Mouse (Mus musculus) hindbrain, postnatal 0 days (tissue): ENCODE results near the gene Calhm2. TPM values are rescaled to one million over a fixed set of nuclear protein-coding genes. Genes with fewer than 3 reads are reported as not detected.
"Not testable (repeated sequence)": the region's sequence is repeated elsewhere in the genome, so short reads cannot be mapped to it uniquely, and the experiment has no call there.

ENCODE experiments used
- ATAC-seq: fragments of 200-750 bp; cut with Nextera tagmentation; 2 replicates; pipeline ENCODE4 v1.8.0; 2017; ENCODE audit warnings: mild to moderate bottlenecking, moderate TSS enrichment, moderate library complexity
- DNase-seq: peaks from one replicate; pipeline ENCODE4 v3.0.0-alpha.2; 2015; ENCODE audit warnings: low spot score
- H3K27ac ChIP-seq: fragments of 300-500 bp; sonication (generic); 2 replicates; pipeline ENCODE4 v1.5.1; 2014; ENCODE audit warnings: mild to moderate bottlenecking
- H3K27me3 ChIP-seq: fragments of 300-500 bp; sonication (generic); 2 replicates; pipeline ENCODE4 v1.6.1; 2014; ENCODE audit warnings: low read length, mixed read lengths; ENCODE audit not compliant: insufficient read depth
- H3K36me3 ChIP-seq: fragments of 300-500 bp; sonication (generic); 2 replicates; pipeline ENCODE4 v1.6.1; 2014; ENCODE audit warnings: low read length, mixed read lengths; ENCODE audit not compliant: insufficient read depth
- H3K4me1 ChIP-seq: fragments of 300-500 bp; sonication (generic); 2 replicates; pipeline ENCODE4 v1.6.1; 2014; ENCODE audit warnings: antibody characterized with exemption, low read length, mixed read lengths; ENCODE audit not compliant: insufficient read depth
- H3K4me2 ChIP-seq: fragments of 300-500 bp; sonication (generic); 2 replicates; pipeline ENCODE4 v1.6.1; 2014; ENCODE audit warnings: low read depth, mild to moderate bottlenecking, low read length, moderate library complexity, mixed read lengths
- H3K4me3 ChIP-seq: fragments of 300-500 bp; sonication (generic); 2 replicates; pipeline ENCODE4 v1.5.1; 2014; ENCODE audit warnings: low read length
- H3K9ac ChIP-seq: fragments of 300-500 bp; sonication (generic); replicated peaks from 2 replicates; pipeline ENCODE4 v1.6.1; 2014; ENCODE audit warnings: mild to moderate bottlenecking, low read length, moderate library complexity, mixed read lengths
- H3K9me3 ChIP-seq: fragments of 300-500 bp; sonication (generic); 2 replicates; pipeline ENCODE4 v1.6.1; 2016; ENCODE audit warnings: low read length, mixed read lengths
- CTCF ChIP-seq: IDR thresholded peaks from 2 replicates; pipeline ENCODE4 v1.5.1; 2016; ENCODE audit warnings: antibody characterized with exemption, control low read depth, low read depth
- WGBS: fragments of 180-500 bp; shearing (Covaris S2); extraction: QIAGEN DNeasy Blood & Tissue Kit; methylation state at CpG from one replicate; pipeline ENCODE4 v1.1.7; 2014; 5-methylcytosine and 5-hydroxymethylcytosine counted together
- polyA plus RNA-seq: library from polyadenylated mRNA; unstranded; fragments of >200 nt; fragmentation: Nextera tagmentation; extraction: Ambion mirVana; gene quantifications from 2 replicates; pipeline ENCODE4 v1.2.1, GENCODE M21; 2015
- total RNA-seq: library from RNA; depleted of rRNA; stranded (reverse); fragments of >200 nt; gene quantifications from 2 replicates; pipeline ENCODE4 v1.2.3, GENCODE M21; 2014

Gene Calhm2
- total and polyA plus RNA-seq, 2 experiments from 2014 or later = 0.85 to 3.1 TPM

DNA sequence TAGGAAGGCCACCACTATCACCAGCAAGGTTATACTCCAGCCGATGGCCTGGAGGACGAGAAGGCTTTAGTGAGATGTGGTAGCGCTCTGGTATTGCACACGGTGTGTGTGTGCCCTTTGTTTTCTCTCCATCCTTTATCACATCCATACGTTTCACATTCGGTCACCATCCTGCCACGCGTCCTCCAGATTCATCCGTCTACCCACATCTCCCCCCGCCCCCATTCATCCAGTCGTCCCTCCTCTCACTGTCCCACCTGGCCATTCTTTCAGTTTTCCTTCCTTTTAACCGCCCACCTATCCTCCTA is 13.9 kb upstream of the Calhm2 start:
- peak overlapping the region; percentile 10; the same call in 1 of the 2 replicates for H3K4me3 ChIP-seq
- H3K36me3 ChIP-seq = no peaks in the 10 kb centered on the region
- H3K9me3 ChIP-seq = no peaks in the 10 kb centered on the region
- DNase-seq (no peak), ATAC-seq (peak; percentile 62)
- WGBS = 66% methylated on average over 12 of the region's 12 CpGs
- H3K9ac ChIP-seq = peak overlapping the region; percentile 44; the same call in 1 of the 2 replicates
- 0 out of 2 replicates have a peak, but pooled peaks cover 4% of the 10 kb centered on the region for H3K4me1 ChIP-seq
- H3K27me3 ChIP-seq = no peaks in the 10 kb centered on the region
- H3K27ac ChIP-seq = peak overlapping the region; percentile 2; the same call in 1 of the 2 replicates
- H3K4me2 ChIP-seq = peak overlapping the region; percentile 57
- no peak; the same call in 1 of the 2 replicates for TF ChIP-seq CTCF

- H3K4me2 ChIP-seq = peak overlapping the region; percentile 57
- no peaks in the 10 kb centered on the region for H3K36me3 ChIP-seq
- ATAC-seq (peak; percentile 77), DNase-seq (peak; percentile 68)
- no peak for TF ChIP-seq CTCF
- 0 out of 2 replicates have a peak, but pooled peaks cover 4% of the 10 kb centered on the region for H3K4me1 ChIP-seq
- no peaks in the 10 kb centered on the region for H3K27me3 ChIP-seq
- H3K9me3 ChIP-seq = no peaks in the 10 kb centered on the region
- WGBS = 20% methylated on average over 32 of the region's 32 CpGs
- H3K4me3 ChIP-seq = peak overlapping the region; percentile 10
- peak overlapping the region; percentile 44 for H3K9ac ChIP-seq
- peak overlapping the region; percentile 2; the same call in 1 of the 2 replicates for H3K27ac ChIP-seq
Measured at GRCm38 (mm10) chr19:47151332-47152061, 13.4 kb upstream of the Calhm2 start.

DNA sequence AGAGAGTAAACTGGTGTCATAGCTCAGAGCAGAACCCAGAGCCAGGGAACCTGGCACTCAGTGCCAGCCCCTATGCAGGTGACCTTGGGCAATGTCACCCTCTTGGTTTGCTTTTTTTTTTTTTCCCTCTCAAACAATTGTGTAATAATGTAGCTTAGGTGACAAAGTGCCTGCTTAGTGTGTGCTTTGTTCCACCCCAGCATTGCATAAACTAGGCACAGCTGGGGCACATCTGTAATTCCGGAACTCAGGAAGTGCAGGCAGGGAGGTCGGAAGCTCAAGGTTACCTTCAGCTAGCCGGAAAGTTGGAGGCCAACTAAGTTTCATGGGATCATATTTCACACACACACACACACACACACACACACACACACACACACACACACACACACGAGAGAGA is 11.8 kb upstream of the Calhm2 start:
- ATAC-seq = no peak
- H3K27ac ChIP-seq = no peak overlapping the region
- TF ChIP-seq CTCF = no peak
- no peak for DNase-seq
- WGBS = 66% methylated on average over 4 of the region's 4 CpGs
- H3K27me3 ChIP-seq = no peaks in the 10 kb centered on the region
- H3K36me3 ChIP-seq = no peaks in the 10 kb centered on the region
- H3K4me3 ChIP-seq = no peak overlapping the region
- H3K4me2 ChIP-seq = no peak overlapping the region
- H3K9ac ChIP-seq = no peak overlapping the region
- no peaks in the 10 kb centered on the region for H3K9me3 ChIP-seq
- 0 out of 2 replicates have a peak, but pooled peaks cover 4% of the 10 kb centered on the region for H3K4me1 ChIP-seq

DNA sequence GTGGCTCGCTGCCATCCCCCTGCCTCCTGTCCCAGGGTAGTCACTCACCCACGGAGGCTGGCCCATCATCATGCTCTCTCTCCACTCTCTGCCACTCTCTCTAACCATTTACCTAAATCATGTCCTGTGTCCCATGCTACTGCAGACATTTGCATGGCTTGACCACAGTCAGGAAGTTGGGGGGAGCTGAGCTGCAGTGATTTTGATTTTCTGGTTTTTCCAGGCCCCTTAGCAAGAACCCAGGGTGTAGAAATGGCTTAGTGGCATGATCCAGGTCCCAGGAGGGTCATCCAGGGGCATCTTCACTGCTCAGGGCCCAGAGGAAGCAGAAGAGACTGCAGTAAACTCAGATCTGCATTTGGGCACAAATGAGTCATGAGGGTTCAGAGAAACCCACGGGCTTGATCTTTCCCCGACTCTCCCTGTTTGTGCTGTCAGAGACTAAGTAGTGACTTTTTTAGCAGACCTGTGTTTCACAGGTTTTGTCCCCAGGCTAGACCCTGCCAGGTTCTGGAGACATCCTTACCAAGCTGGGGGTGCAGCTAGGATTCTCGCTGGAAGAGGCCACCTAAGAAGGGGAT is 10.3 kb upstream of the Calhm2 start:
- no peak for ATAC-seq
- TF ChIP-seq CTCF = no peak
- no peaks in the 10 kb centered on the region for H3K27me3 ChIP-seq
- no peak overlapping the region for H3K9ac ChIP-seq
- no peak overlapping the region for H3K4me3 ChIP-seq
- H3K4me1 ChIP-seq = 0 out of 2 replicates have a peak, but pooled peaks cover 4% of the 10 kb centered on the region
- no peak overlapping the region for H3K27ac ChIP-seq
- 76% methylated on average over 5 of the region's 5 CpGs for WGBS
- H3K4me2 ChIP-seq = no peak overlapping the region
- no peaks in the 10 kb centered on the region for H3K9me3 ChIP-seq
- H3K36me3 ChIP-seq = no peaks in the 10 kb centered on the region
- DNase-seq = no peak

- no peak for DNase-seq
- H3K9me3 ChIP-seq = no peaks in the 10 kb centered on the region
- WGBS = 93% methylated on average over 6 of the region's 6 CpGs
- no peak for ATAC-seq
- H3K4me1 ChIP-seq = no peaks in the 10 kb centered on the region
- H3K4me2 ChIP-seq = no peak within 1 kb of the TSS
- H3K4me3 ChIP-seq = no peak within 1 kb of the TSS
- no peaks in the 10 kb centered on the region for H3K27me3 ChIP-seq
- no peak within 1 kb of the TSS for H3K27ac ChIP-seq
- no peaks in the 10 kb centered on the region for H3K36me3 ChIP-seq
- no peak within 1 kb of the TSS for H3K9ac ChIP-seq
- no peak for TF ChIP-seq CTCF
Measured at GRCm38 (mm10) chr19:47144154-47144553, 6.1 kb upstream of the Calhm2 start, which contains the start of gene Calhm1. TSS of gene Calhm1 (minus strand) at chr19:47144254.

DNA sequence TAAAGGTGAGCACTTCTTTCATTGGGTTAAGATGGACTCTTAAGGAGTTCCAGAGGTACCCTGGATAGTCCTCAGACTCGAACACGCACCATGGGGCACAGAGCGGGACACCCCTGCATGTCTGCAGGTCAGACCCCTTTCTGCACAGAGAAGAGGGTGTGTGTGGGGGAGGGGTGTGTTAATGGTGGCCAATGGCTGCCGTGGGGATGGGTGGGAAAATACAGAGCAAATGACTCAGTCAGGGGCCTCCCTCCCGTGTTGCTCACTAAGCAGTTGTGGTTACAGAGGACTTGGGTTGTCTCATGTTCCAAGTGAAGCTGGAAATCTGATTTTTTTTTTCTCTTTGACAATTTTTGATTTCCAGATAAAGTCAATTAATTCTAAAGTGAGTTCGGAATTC is 4.3 kb upstream of the Calhm2 start:
- H3K4me3 ChIP-seq = no peak overlapping the region
- H3K4me2 ChIP-seq = no peak overlapping the region
- WGBS = 79% methylated on average over 6 of the region's 6 CpGs
- H3K9me3 ChIP-seq = no peaks in the 10 kb centered on the region
- H3K27ac ChIP-seq = no peak overlapping the region
- ATAC-seq = no peak
- no peaks in the 10 kb centered on the region for H3K27me3 ChIP-seq
- TF ChIP-seq CTCF = no peak
- H3K9ac ChIP-seq = no peak overlapping the region
- H3K4me1 ChIP-seq = peaks cover 4% of the 10 kb centered on the region; the same call in 1 of the 2 replicates
- no peaks in the 10 kb centered on the region for H3K36me3 ChIP-seq
- DNase-seq = no peak

GRCm38 (mm10) chr19:47139611-47140010 is 1.5 kb upstream of the Calhm2 start:
- not testable (repeated sequence) for H3K36me3 ChIP-seq, H3K4me3 ChIP-seq, H3K27ac ChIP-seq, H3K9me3 ChIP-seq, H3K4me1 ChIP-seq, ATAC-seq, H3K27me3 ChIP-seq, H3K9ac ChIP-seq, H3K4me2 ChIP-seq
- 37% methylated on average over 7 of the region's 7 CpGs for WGBS
- DNase-seq = peak; percentile 30
- TF ChIP-seq CTCF = peak; percentile 21; the same call in 1 of the 2 replicates
